Mouse (Mus musculus) forebrain, embryonic 11.5 days (tissue): ENCODE data around the gene Hectd1. TPM values are rescaled to one million over a fixed set of nuclear protein-coding genes. Genes with fewer than 3 reads are reported as not detected.

Experiments
- ATAC-seq: fragments of 200-750 bp; cut with Nextera tagmentation; replicated peaks from 2 replicates; pipeline ENCODE4 v1.8.0; 2017; ENCODE audit warnings: moderate TSS enrichment; ENCODE audit not compliant: low FRiP score
- DNase-seq: peaks from one replicate; pipeline ENCODE4 v3.0.0-alpha.2; 2017; ENCODE audit warnings: low spot score
- H3K27ac ChIP-seq: fragments of 300-500 bp; sonication (generic); 2 replicates; pipeline ENCODE4 v1.5.1; 2014; ENCODE audit warnings: low read depth, low read length
- H3K27me3 ChIP-seq: fragments of 300-500 bp; sonication (generic); 2 replicates; pipeline ENCODE4 v1.6.1; 2014; ENCODE audit warnings: mild to moderate bottlenecking, low read length, mixed read lengths; ENCODE audit not compliant: control insufficient read depth, insufficient read depth
- H3K36me3 ChIP-seq: fragments of 300-500 bp; sonication (generic); 2 replicates; pipeline ENCODE4 v1.6.1; 2014; ENCODE audit warnings: mild to moderate bottlenecking, low read length, moderate library complexity, mixed read lengths; ENCODE audit not compliant: control insufficient read depth, insufficient read depth
- H3K4me1 ChIP-seq: fragments of 300-500 bp; sonication (generic); replicated peaks from 2 replicates; pipeline ENCODE4 v1.6.1; 2014; ENCODE audit warnings: low read length, mixed read lengths; ENCODE audit not compliant: control insufficient read depth, insufficient read depth
- H3K4me2 ChIP-seq: fragments of 300-500 bp; sonication (generic); 2 replicates; pipeline ENCODE4 v1.6.1; 2014; ENCODE audit warnings: low read depth, mild to moderate bottlenecking, low read length, moderate library complexity, mixed read lengths; ENCODE audit not compliant: severe bottlenecking
- H3K4me3 ChIP-seq: fragments of 300-500 bp; sonication (generic); 2 replicates; pipeline ENCODE4 v1.5.1; 2014; ENCODE audit warnings: low read depth, low read length
- H3K9ac ChIP-seq: fragments of 300-500 bp; sonication (generic); 2 replicates; pipeline ENCODE4 v1.6.1; 2014; ENCODE audit warnings: low read length
- H3K9me3 ChIP-seq: fragments of 300-500 bp; sonication (generic); 2 replicates; pipeline ENCODE4 v1.6.1; 2016; ENCODE audit warnings: low read length, mixed read lengths; ENCODE audit not compliant: control insufficient read depth
- WGBS: fragments of 180-500 bp; shearing (Covaris S2); extraction: QIAGEN DNeasy Blood & Tissue Kit; methylation state at CpG from one replicate; pipeline ENCODE4 v1.1.7; 2014; 5-methylcytosine and 5-hydroxymethylcytosine counted together
- polyA plus RNA-seq: library from polyadenylated mRNA; unstranded; fragments of >200 nt; fragmentation: Nextera tagmentation; extraction: Ambion mirVana; gene quantifications from 2 replicates; pipeline ENCODE4 v1.2.1, GENCODE M21; 2014

Gene Hectd1
- polyA plus RNA-seq, 1 experiment from 2014 or later: 44.8 TPM

GRCm38 (mm10) chr12:51784842-51785241, 44.5 kb downstream of the Hectd1 start:
- Histone ChIP-seq H3K4me3 (no peak overlapping the region), H3K36me3 (peaks cover 14% of the 10 kb centered on the region), H3K4me2 (no peak overlapping the region), H3K27ac (no peak overlapping the region), H3K9me3 (no peaks in the 10 kb centered on the region), H3K27me3 (no peaks in the 10 kb centered on the region), H3K9ac (no peak overlapping the region), H3K4me1 (no peaks in the 10 kb centered on the region)
- DNase-seq (no peak), ATAC-seq (no peak)
- 86% methylated on average over 7 of the region's 7 CpGs for WGBS

DNA sequence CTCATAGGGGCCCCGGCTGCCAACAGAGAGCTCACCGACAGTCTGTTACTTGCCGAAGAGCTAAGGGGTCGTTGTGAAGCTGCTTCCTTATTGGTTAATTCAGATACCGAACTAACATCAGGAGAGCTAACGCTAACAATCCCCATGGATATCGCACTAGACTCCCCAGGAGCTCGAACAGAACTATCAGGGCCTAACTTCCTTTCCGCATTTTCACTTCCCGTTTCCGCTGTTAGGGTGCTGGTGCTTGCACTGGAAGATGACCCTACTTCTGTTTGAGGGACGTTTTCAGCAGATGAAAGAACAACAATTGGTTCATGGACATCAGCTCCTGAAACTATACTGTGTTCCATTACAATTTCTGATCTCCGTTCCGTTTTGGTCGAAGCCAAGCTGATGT, 60.6 kb downstream of the Hectd1 start:
- Histone ChIP-seq H3K9ac (no peak overlapping the region), H3K4me3 (no peak overlapping the region), H3K27ac (no peak overlapping the region), H3K4me2 (no peak overlapping the region), H3K36me3 (peaks cover 18% of the 10 kb centered on the region), H3K27me3 (no peaks in the 10 kb centered on the region), H3K4me1 (no peaks in the 10 kb centered on the region), H3K9me3 (no peaks in the 10 kb centered on the region)
- ATAC-seq (no peak), DNase-seq (no peak)
- WGBS: 96% methylated on average over 15 of the region's 15 CpGs

GRCm38 (mm10) chr12:51767454-51767853, 61.9 kb downstream of the Hectd1 start:
- DNase-seq: no peak
- Histone ChIP-seq H3K36me3 (peaks cover 22% of the 10 kb centered on the region), H3K4me2 (no peak overlapping the region), H3K9ac (no peak overlapping the region), H3K9me3 (no peaks in the 10 kb centered on the region), H3K4me3 (no peak overlapping the region), H3K27ac (no peak overlapping the region), H3K27me3 (no peaks in the 10 kb centered on the region), H3K4me1 (no peaks in the 10 kb centered on the region)
- 97% methylated on average over 4 of the region's 4 CpGs for WGBS
- no peak for ATAC-seq

GRCm38 (mm10) chr12:51759374-51759773, 70.0 kb downstream of the Hectd1 start:
- ATAC-seq: no peak
- no peak overlapping the region for H3K4me3 ChIP-seq
- H3K4me1 ChIP-seq: no peaks in the 10 kb centered on the region
- 94% methylated on average over 3 of the region's 3 CpGs for WGBS
- H3K9me3 ChIP-seq: no peaks in the 10 kb centered on the region
- peaks cover 18% of the 10 kb centered on the region for H3K36me3 ChIP-seq
- H3K27me3 ChIP-seq: no peaks in the 10 kb centered on the region
- no peak overlapping the region for H3K4me2 ChIP-seq
- no peak overlapping the region for H3K9ac ChIP-seq
- no peak overlapping the region for H3K27ac ChIP-seq
- no peak for DNase-seq

DNA sequence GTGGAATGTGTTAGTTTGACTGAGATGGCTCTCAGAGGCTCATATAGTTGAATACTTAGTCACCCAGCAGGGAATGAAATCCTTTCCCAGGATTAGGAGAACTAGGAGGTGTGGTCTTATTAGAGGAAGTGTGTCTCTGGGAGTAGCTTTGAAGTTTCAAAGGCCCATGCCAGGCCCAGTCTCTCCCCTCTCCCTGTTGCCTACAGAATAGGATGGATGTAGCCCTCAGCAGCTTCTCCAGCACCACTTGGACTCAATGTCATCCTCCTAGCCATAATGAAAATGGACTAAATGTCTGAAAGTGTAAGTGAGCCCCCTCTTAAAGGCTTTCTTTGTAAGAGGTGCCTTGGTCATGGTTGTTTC, 72.8 kb downstream of the Hectd1 start:
- H3K9ac ChIP-seq: no peak overlapping the region
- H3K9me3 ChIP-seq: no peaks in the 10 kb centered on the region
- H3K27ac ChIP-seq: no peak overlapping the region
- no peak overlapping the region for H3K4me2 ChIP-seq
- H3K4me1 ChIP-seq: no peaks in the 10 kb centered on the region
- H3K36me3 ChIP-seq: peaks cover 7% of the 10 kb centered on the region
- H3K27me3 ChIP-seq: no peaks in the 10 kb centered on the region
- no peak for DNase-seq
- no peak overlapping the region for H3K4me3 ChIP-seq
- ATAC-seq: no peak

DNA sequence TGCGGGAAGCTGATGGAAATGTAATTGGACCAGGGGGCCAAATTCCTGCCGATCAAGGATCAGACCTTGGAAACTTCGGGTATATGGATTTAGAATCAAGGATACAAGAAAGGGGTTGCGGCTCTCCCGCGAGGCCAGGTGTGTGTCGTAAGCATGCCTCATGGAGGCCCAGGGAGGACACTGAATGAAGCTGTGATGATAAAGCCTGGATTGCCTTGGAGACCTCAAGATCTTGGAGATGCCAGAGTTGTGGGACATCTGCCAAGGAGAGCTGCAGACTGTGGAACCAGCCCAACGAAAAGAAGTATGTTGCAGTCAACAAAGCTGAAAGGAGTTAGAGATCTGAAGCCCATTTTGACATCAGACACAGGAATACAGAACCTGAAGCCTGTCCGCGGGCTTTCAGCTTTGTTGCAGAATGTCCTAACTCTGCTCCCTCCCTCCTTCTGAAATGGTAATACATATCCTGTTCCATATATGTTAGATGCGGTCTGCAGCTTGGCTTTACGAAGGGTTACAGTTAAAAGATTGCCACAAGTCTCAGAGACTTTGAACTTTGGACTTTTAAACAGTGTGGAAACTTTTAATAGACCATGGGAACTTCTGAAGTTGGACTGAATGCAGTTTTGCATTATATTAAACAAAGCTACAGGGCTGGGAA, 73.3 kb downstream of the Hectd1 start:
- H3K4me2 ChIP-seq: no peak overlapping the region
- no peaks in the 10 kb centered on the region for H3K4me1 ChIP-seq
- DNase-seq: no peak
- 97% methylated on average over 12 of the region's 12 CpGs for WGBS
- no peak overlapping the region for H3K27ac ChIP-seq
- ATAC-seq: no peak
- no peaks in the 10 kb centered on the region for H3K27me3 ChIP-seq
- H3K36me3 ChIP-seq: peaks cover 5% of the 10 kb centered on the region
- H3K9me3 ChIP-seq: no peaks in the 10 kb centered on the region
- H3K9ac ChIP-seq: no peak overlapping the region
- H3K4me3 ChIP-seq: no peak overlapping the region

GRCm38 (mm10) chr12:51747348-51747747, 82.0 kb downstream of the Hectd1 start:
- H3K4me3 ChIP-seq: no peak overlapping the region
- no peaks in the 10 kb centered on the region for H3K9me3 ChIP-seq
- 91% methylated on average over 2 of the region's 2 CpGs for WGBS
- H3K27me3 ChIP-seq: no peaks in the 10 kb centered on the region
- no peaks in the 10 kb centered on the region for H3K4me1 ChIP-seq
- peaks cover 4% of the 10 kb centered on the region; the same call in 1 of the 2 replicates for H3K36me3 ChIP-seq
- DNase-seq: no peak
- H3K27ac ChIP-seq: no peak overlapping the region
- no peak for ATAC-seq
- no peak overlapping the region for H3K9ac ChIP-seq
- H3K4me2 ChIP-seq: no peak overlapping the region

- no peak overlapping the region for H3K27ac ChIP-seq
- no peak overlapping the region for H3K4me3 ChIP-seq
- H3K27me3 ChIP-seq: no peaks in the 10 kb centered on the region
- H3K9me3 ChIP-seq: no peaks in the 10 kb centered on the region
- no peak overlapping the region for H3K4me2 ChIP-seq
- no peak for DNase-seq
- no peak for ATAC-seq
- H3K36me3 ChIP-seq: peaks cover 4% of the 10 kb centered on the region; the same call in 1 of the 2 replicates
- no peak overlapping the region for H3K9ac ChIP-seq
- H3K4me1 ChIP-seq: no peaks in the 10 kb centered on the region
- WGBS: 76% methylated on average over 6 of the region's 6 CpGs
Measured at GRCm38 (mm10) chr12:51744957-51745356, 84.4 kb downstream of the Hectd1 start.

- no peak for ATAC-seq
- Histone ChIP-seq H3K9me3 (no peaks in the 10 kb centered on the region), H3K9ac (no peak overlapping the region), H3K36me3 (peaks cover 4% of the 10 kb centered on the region; the same call in 1 of the 2 replicates), H3K4me3 (no peak overlapping the region), H3K27me3 (no peaks in the 10 kb centered on the region), H3K27ac (no peak overlapping the region), H3K4me2 (no peak overlapping the region), H3K4me1 (no peaks in the 10 kb centered on the region)
- DNase-seq: peak; percentile 63
- WGBS: 77% methylated on average over 6 of the region's 6 CpGs
Measured at GRCm38 (mm10) chr12:51741690-51742089, 87.6 kb downstream of the Hectd1 start.
